Mouse (Mus musculus) heart, embryonic 11.5 days (tissue): ENCODE measurements around the gene Fam183b. TPM values are rescaled to one million over a fixed set of nuclear protein-coding genes. Genes with fewer than 3 reads are reported as not detected.
"Not testable (repeated sequence)": the region's sequence is repeated elsewhere in the genome, so short reads cannot be mapped to it uniquely, and the experiment has no call there.

ENCODE experiments used
- ATAC-seq: fragments of 200-750 bp; cut with Nextera tagmentation; replicated peaks from 2 replicates; pipeline ENCODE4 v1.8.0; 2017; ENCODE audit warnings: moderate library complexity; ENCODE audit not compliant: insufficient number of reproducible peaks, low FRiP score, low TSS enrichment
- H3K27ac ChIP-seq: fragments of 300-500 bp; sonication (generic); 2 replicates; pipeline ENCODE4 v1.5.1; 2014; ENCODE audit warnings: mild to moderate bottlenecking, low read depth, low read length
- H3K27me3 ChIP-seq: fragments of 300-500 bp; sonication (generic); 2 replicates; pipeline ENCODE4 v1.6.1; 2014; ENCODE audit warnings: mild to moderate bottlenecking, low read length, mixed read lengths; ENCODE audit not compliant: control insufficient read depth, insufficient read depth
- H3K36me3 ChIP-seq: fragments of 300-500 bp; sonication (generic); 2 replicates; pipeline ENCODE4 v1.6.1; 2014; ENCODE audit warnings: mild to moderate bottlenecking, low read length, moderate library complexity, mixed read lengths; ENCODE audit not compliant: control insufficient read depth, insufficient read depth
- H3K4me1 ChIP-seq: fragments of 300-500 bp; sonication (generic); 2 replicates; pipeline ENCODE4 v1.6.1; 2014; ENCODE audit warnings: low read length; ENCODE audit not compliant: control insufficient read depth, insufficient read depth
- H3K4me2 ChIP-seq: fragments of 300-500 bp; sonication (generic); 2 replicates; pipeline ENCODE4 v1.6.1; 2014; ENCODE audit warnings: mild to moderate bottlenecking, moderate library complexity
- H3K4me3 ChIP-seq: fragments of 300-500 bp; sonication (generic); 2 replicates; pipeline ENCODE4 v1.5.1; 2014; ENCODE audit warnings: low read depth, low read length
- H3K9ac ChIP-seq: fragments of 300-500 bp; sonication (generic); 2 replicates; pipeline ENCODE4 v1.6.1; 2014; ENCODE audit warnings: mild to moderate bottlenecking, low read depth, low read length, moderate library complexity
- H3K9me3 ChIP-seq: fragments of 300-500 bp; sonication (generic); replicated peaks from 2 replicates; pipeline ENCODE4 v1.6.1; 2016; ENCODE audit warnings: low read length; ENCODE audit not compliant: control insufficient read depth
- WGBS: fragments of 180-500 bp; shearing (Covaris S2); extraction: QIAGEN DNeasy Blood & Tissue Kit; methylation state at CpG from one replicate; pipeline ENCODE4 v1.1.7; 2014; ENCODE audit not compliant: insufficient replicate concordance; 5-methylcytosine and 5-hydroxymethylcytosine counted together
- polyA plus RNA-seq: library from polyadenylated mRNA; unstranded; fragments of >200 nt; fragmentation: Nextera tagmentation; extraction: Ambion mirVana; gene quantifications from 2 replicates; pipeline ENCODE4 v1.2.1, GENCODE M21; 2014

Fam183b gene
- polyA plus RNA-seq, 1 experiment from 2014 or later = 0.52 TPM

DNA sequence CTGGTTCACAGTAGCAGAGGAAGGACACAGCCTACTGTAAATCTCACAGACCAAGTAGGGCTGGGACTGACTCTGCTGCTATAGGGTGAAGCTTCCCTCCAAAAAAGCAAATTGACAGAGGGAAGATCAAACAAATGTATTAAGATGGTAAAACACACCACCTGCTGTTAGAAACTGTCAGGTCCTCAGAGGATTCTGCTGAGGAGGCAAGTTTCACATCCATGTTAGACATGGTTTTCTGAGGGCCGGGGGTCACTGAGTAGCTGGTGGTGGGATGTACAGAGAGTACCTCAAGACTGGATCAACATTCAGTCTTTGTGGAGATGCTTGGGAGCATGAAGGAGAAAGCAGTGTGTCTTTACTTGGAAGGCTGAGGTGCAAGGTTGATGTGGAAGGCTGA is 13.9 kb upstream of the Fam183b start:
- no peak for ATAC-seq
- H3K27ac ChIP-seq = no peak overlapping the region
- no peaks in the 10 kb centered on the region for H3K9me3 ChIP-seq
- 65% methylated on average over 1 of the region's 1 CpGs for WGBS
- no peaks in the 10 kb centered on the region for H3K27me3 ChIP-seq
- no peak overlapping the region for H3K9ac ChIP-seq
- no peak overlapping the region for H3K4me3 ChIP-seq
- H3K36me3 ChIP-seq = no peaks in the 10 kb centered on the region
- H3K4me1 ChIP-seq = no peaks in the 10 kb centered on the region
- H3K4me2 ChIP-seq = no peak overlapping the region

DNA sequence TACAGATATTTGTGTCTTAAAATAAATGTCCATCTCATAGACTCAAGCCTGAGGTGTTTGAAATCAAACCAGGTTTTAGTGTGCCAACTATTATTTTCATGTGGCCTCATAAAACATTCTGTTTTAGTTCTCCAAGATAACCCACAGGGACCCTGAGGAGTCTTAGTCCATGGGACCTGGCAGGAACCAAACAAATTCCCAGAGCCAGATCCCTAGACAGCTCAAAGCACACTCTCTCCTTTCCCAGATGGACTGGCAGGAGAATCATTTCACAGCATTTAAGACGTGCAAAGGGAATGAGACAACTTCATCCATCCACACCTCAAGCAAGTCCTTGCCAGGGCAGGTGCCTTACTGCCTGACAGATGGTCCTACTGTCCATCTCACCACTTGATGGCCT is 12.9 kb upstream of the Fam183b start, which contains the start of gene Olfr313:
TSS of gene Olfr313 (plus strand) at position 301 of the 400 bp plus-strand sequence.
- H3K27ac ChIP-seq, H3K27me3 ChIP-seq, H3K9ac ChIP-seq, H3K4me2 ChIP-seq, H3K36me3 ChIP-seq, H3K4me3 ChIP-seq, ATAC-seq, H3K9me3 ChIP-seq, H3K4me1 ChIP-seq: not testable (repeated sequence)
- 35% methylated on average over 1 of the region's 1 CpGs for WGBS

DNA sequence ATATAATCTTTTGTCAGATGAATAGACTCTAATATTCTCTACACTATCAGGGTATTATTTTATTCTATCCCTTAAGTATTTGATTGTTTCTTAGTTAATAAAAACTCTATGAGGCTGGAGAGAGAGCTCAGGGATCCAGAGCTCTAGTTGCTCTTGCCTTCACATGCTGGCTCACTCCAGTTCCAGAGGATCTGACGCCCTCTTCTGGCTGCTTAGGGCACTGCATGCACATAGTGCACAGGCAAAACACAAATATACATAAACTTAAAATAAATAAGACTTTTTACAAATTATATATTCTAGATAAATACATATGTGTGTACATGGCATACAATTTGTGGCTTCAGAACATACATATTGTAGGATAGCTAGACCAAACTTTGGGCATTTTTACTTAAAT is 10.2 kb upstream of the Fam183b start:
- ATAC-seq = no peak
- Histone ChIP-seq H3K9me3 (no peaks in the 10 kb centered on the region), H3K4me2 (no peak overlapping the region), H3K4me3 (no peak overlapping the region), H3K9ac (no peak overlapping the region), H3K27me3 (no peaks in the 10 kb centered on the region), H3K27ac (no peak overlapping the region), H3K4me1 (no peaks in the 10 kb centered on the region), H3K36me3 (no peaks in the 10 kb centered on the region)
- WGBS = 9% methylated on average over 1 of the region's 1 CpGs

DNA sequence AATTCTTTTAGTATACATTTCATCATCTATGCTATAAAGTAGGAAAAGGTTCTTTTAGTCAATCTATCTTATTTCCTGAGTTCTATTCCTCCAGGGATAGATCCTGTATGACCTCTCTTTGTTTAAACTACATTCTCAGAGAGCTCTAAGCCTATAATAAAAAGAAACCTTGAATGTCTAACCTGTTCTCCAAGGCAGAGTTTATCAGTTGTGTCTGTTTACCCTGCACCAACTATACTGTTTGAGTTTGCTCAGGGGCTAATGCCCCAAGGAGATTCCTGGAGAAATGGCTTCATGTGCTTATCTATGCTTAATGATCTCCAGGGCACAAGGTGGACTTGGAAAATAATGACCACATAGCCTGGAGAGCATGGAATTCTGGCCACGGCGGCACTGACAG is 2.6 kb upstream of the Fam183b start:
- Histone ChIP-seq H3K4me1 (peaks cover 4% of the 10 kb centered on the region; the same call in 1 of the 2 replicates), H3K9me3 (no peaks in the 10 kb centered on the region), H3K27ac (no peak overlapping the region), H3K9ac (no peak overlapping the region), H3K36me3 (no peaks in the 10 kb centered on the region), H3K27me3 (no peaks in the 10 kb centered on the region), H3K4me2 (no peak overlapping the region), H3K4me3 (no peak overlapping the region)
- whole genome bisulfite sequencing = 48% methylated on average over 2 of the region's 2 CpGs
- ATAC-seq = no peak

DNA sequence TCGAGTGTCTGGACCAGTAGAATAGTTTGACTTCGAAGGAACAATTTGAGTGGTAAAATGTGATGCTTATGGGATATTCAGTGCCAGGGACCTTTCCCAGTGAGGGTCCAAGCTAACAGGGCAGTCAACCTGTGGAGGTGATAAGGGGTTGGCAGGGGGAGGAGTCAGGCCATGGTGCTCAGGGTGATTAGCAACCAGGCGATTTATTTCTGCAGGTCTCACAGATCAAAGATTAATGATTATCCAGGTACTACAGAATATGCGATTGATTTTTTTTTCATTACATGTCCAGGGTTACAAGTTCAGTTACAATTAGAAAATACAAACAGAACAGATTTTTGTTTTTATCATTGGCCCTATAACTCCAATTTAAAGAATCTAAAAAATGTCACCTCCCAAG is 2.1 kb upstream of the Fam183b start:
- Histone ChIP-seq H3K36me3 (no peaks in the 10 kb centered on the region), H3K4me1 (peaks cover 4% of the 10 kb centered on the region; the same call in 1 of the 2 replicates), H3K27ac (no peak overlapping the region), H3K4me3 (no peak overlapping the region), H3K9ac (no peak overlapping the region), H3K27me3 (no peaks in the 10 kb centered on the region), H3K9me3 (no peaks in the 10 kb centered on the region), H3K4me2 (no peak overlapping the region)
- no peak for ATAC-seq
- WGBS = 64% methylated on average over 4 of the region's 4 CpGs

DNA sequence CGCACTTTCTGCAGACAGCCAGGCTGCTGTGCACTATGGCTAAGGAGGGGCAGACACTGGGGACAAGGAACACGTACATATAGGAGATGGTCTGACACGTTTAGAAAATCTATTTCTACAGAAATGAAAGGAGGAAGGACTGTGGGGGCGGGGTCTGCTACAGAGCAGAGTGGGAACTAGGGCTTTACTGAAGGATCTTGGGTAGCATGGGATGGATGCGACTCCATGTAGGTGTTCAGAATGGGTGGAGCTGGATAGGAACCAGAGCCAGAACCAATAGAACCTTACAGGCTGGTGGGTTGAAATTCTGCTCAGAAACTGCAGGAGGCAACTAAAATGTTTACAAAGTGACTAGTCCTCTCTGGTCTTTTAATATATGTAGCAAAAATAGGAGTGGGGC is 2.0 kb downstream of the Fam183b start:
- Histone ChIP-seq H3K9me3 (no peaks in the 10 kb centered on the region), H3K27ac (no peak overlapping the region), H3K27me3 (no peaks in the 10 kb centered on the region), H3K4me3 (no peak overlapping the region), H3K9ac (no peak overlapping the region), H3K4me1 (peaks cover 4% of the 10 kb centered on the region; the same call in 1 of the 2 replicates), H3K4me2 (no peak overlapping the region), H3K36me3 (no peaks in the 10 kb centered on the region)
- no peak for ATAC-seq
- 75% methylated on average over 5 of the region's 5 CpGs for WGBS

DNA sequence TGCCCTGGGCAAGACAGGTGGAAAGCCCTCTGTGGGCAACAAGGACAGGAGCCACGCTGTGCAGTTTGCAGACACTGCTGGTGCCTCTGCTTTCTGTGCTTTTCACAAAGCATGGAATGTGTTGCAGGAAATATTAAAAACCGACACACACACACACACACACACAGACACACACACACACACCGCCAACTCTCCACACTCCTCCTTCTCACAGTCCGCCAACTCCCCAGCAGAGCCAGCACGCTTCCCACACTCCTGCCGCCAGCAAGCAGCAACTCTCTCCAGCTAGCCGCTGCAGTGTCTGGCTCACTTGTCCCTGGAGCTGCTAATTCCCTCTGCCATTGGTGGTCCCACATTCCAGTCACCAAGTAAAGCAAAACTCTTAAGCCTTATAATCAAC is 4.9 kb downstream of the Fam183b start:
- H3K4me3 ChIP-seq = no peak overlapping the region
- H3K4me1 ChIP-seq = peaks cover 1% of the 10 kb centered on the region; the same call in 1 of the 2 replicates
- no peak overlapping the region for H3K27ac ChIP-seq
- no peaks in the 10 kb centered on the region for H3K36me3 ChIP-seq
- ATAC-seq = no peak
- WGBS = 58% methylated on average over 7 of the region's 7 CpGs
- H3K4me2 ChIP-seq = no peak overlapping the region
- H3K9me3 ChIP-seq = no peaks in the 10 kb centered on the region
- no peaks in the 10 kb centered on the region for H3K27me3 ChIP-seq
- no peak overlapping the region for H3K9ac ChIP-seq

DNA sequence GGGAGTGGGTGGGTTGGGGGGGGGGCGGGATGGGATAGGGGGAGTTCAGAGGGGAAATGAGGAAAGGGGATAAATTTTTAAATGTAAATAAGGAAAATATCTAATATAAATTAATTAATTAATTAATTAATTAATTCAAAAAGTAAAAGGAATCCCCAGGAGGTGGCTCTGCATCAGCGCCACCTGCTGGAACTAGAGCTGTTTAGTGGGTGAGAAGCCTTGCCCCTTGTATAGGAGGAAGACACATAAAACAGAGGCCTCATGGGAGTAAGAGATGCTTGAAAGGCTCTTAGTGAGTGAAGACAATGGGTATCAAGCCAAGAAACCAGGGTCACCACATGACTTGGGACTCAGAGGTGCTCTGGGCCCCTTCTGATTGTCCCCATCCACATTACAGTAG is 5.9 kb downstream of the Fam183b start:
- Histone ChIP-seq H3K27me3 (no peaks in the 10 kb centered on the region), H3K9me3 (no peaks in the 10 kb centered on the region), H3K9ac (no peak overlapping the region), H3K36me3 (no peaks in the 10 kb centered on the region), H3K4me3 (no peak overlapping the region), H3K4me2 (no peak overlapping the region), H3K4me1 (no peaks in the 10 kb centered on the region), H3K27ac (no peak overlapping the region)
- no peak for ATAC-seq
- WGBS = 83% methylated on average over 2 of the region's 2 CpGs

DNA sequence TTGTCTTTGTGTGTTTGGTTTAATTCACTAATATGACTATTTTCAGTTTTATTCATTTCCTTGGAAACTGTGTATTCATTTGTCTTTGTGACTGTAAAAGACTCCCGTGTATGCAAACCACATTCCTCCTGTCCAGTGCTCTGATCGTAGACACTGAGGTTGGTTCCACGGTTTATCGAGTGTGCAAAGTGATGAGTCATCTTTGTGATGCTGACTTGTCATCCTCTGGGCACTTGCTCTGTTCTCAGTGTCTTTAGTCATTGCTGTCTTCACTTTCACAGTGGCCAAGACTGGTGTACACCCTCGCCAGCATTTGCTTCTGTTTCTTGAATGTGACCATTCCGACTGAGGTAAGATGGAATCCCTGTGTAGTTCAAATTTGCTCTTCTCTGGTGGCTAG is 11.1 kb downstream of the Fam183b start:
- WGBS = 67% methylated on average over 6 of the region's 6 CpGs
- Histone ChIP-seq H3K4me3 (no peak overlapping the region), H3K4me2 (no peak overlapping the region), H3K4me1 (no peaks in the 10 kb centered on the region), H3K27me3 (no peaks in the 10 kb centered on the region), H3K9me3 (no peaks in the 10 kb centered on the region), H3K27ac (no peak overlapping the region), H3K36me3 (no peaks in the 10 kb centered on the region), H3K9ac (no peak overlapping the region)
- no peak for ATAC-seq
